Mouse (Mus musculus): Measurements from ENCODE around the gene Megf8. TPM values are rescaled to one million over a fixed set of nuclear protein-coding genes. Genes with fewer than 3 reads are reported as not detected.

Megf8 gene
- polyA plus RNA-seq, 1 experiment from 2014 or later: 19.1 TPM

- no peak for ATAC-seq (ENCODE audit: low FRiP score, low read depth)
- Histone ChIP-seq H3K9ac (no peak overlapping the region), H3K4me2 (replicated peaks) (no peak overlapping the region), H3K27me3 (replicated peaks) (no peaks in the 10 kb centered on the region), H3K4me3 (no peak overlapping the region), H3K4me1 (peaks cover 9% of the 10 kb centered on the region), H3K36me3 (peaks cover 75% of the 10 kb centered on the region), H3K27ac (no peak overlapping the region), H3K9me3 (no peaks in the 10 kb centered on the region)
- WGBS: 93% methylated on average over 13 of the region's 13 CpGs
Observed at GRCm38 (mm10) chr7:25384318-25384717, 67.4 kb downstream of the Megf8 start.

- Histone ChIP-seq H3K36me3 (peaks cover 75% of the 10 kb centered on the region), H3K9me3 (no peaks in the 10 kb centered on the region), H3K4me2 (replicated peaks) (no peak overlapping the region), H3K4me3 (no peak overlapping the region), H3K9ac (no peak overlapping the region), H3K27ac (no peak overlapping the region), H3K4me1 (peaks cover 5% of the 10 kb centered on the region), H3K27me3 (replicated peaks) (no peaks in the 10 kb centered on the region)
- ATAC-seq (ENCODE audit: low FRiP score, low read depth): no peak
- WGBS: 90% methylated on average over 9 of the region's 9 CpGs
Observed at GRCm38 (mm10) chr7:25384818-25385217, 67.9 kb downstream of the Megf8 start.

DNA sequence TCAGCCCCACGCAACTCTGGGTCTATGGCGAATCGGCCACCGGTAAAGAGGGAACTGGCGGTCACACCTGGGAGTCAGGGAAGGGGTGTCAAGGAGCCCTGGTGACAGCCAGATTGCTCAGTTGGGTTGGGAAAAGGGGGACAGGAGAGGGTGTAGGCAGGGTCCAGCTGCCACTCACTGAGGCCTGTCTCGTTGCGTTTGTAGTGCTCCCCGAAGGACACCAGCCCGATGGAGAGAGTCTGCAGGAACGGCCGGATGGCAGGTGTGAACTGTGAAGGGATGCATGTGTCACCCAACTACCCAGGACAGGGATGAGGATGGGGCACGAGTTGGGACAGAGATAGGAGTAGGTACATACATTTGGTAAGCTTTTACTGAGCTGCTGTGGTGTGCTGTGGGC lies 68.3 kb downstream of the Megf8 start:
- Histone ChIP-seq H3K4me1 (peaks cover 5% of the 10 kb centered on the region; the same call in 1 of the 2 replicates), H3K9me3 (no peaks in the 10 kb centered on the region), H3K27ac (no peak overlapping the region), H3K36me3 (peaks cover 75% of the 10 kb centered on the region), H3K27me3 (replicated peaks) (no peaks in the 10 kb centered on the region), H3K4me3 (no peak overlapping the region), H3K4me2 (replicated peaks) (no peak overlapping the region), H3K9ac (no peak overlapping the region)
- WGBS: 95% methylated on average over 12 of the region's 12 CpGs
- ATAC-seq (ENCODE audit: low FRiP score, low read depth): no peak

- H3K9ac ChIP-seq: no peak overlapping the region
- 88% methylated on average over 12 of the region's 12 CpGs for WGBS
- no peaks in the 10 kb centered on the region for H3K27me3 ChIP-seq (replicated peaks)
- H3K4me2 ChIP-seq (replicated peaks): no peak overlapping the region
- ATAC-seq (ENCODE audit: low FRiP score, low read depth): no peak
- no peak overlapping the region for H3K27ac ChIP-seq
- H3K36me3 ChIP-seq: peaks cover 68% of the 10 kb centered on the region
- no peaks in the 10 kb centered on the region for H3K9me3 ChIP-seq
- no peak overlapping the region for H3K4me3 ChIP-seq
- H3K4me1 ChIP-seq: peaks cover 12% of the 10 kb centered on the region
Observed at GRCm38 (mm10) chr7:25385850-25386555, 69.0 kb downstream of the Megf8 start.

- peaks cover 53% of the 10 kb centered on the region for H3K36me3 ChIP-seq
- 94% methylated on average over 18 of the region's 18 CpGs for WGBS
- no peaks in the 10 kb centered on the region for H3K27me3 ChIP-seq (replicated peaks)
- peaks cover 14% of the 10 kb centered on the region for H3K4me1 ChIP-seq
- no peak overlapping the region for H3K4me2 ChIP-seq (replicated peaks)
- H3K9me3 ChIP-seq: no peaks in the 10 kb centered on the region
- no peak for ATAC-seq (ENCODE audit: low FRiP score, low read depth)
- H3K27ac ChIP-seq: no peak overlapping the region
- no peak overlapping the region for H3K4me3 ChIP-seq
- H3K9ac ChIP-seq: no peak overlapping the region
Observed at GRCm38 (mm10) chr7:25387811-25388440, 71.0 kb downstream of the Megf8 start.

DNA sequence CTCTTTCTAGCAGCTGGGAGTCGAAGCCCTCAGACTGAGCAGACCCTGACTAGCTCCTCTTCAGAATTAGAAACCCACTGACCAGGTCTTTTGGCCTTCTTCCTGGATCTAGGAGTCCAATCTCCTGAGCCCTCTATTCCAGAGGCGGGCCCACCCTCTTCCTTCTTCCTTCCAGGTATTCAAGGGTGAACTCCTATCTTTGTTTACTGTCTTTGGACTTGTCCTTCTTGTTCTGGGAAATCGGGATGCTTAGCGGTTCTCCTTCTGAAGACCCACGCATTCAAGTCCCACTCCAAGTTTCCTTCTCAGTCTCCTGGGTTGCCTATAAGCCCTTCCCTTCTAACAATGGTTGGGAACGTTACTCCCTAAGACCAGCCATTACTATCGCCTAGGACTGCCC lies 72.0 kb downstream of the Megf8 start:
- 88% methylated on average over 7 of the region's 7 CpGs for WGBS
- Histone ChIP-seq H3K27me3 (replicated peaks) (no peaks in the 10 kb centered on the region), H3K36me3 (peaks cover 43% of the 10 kb centered on the region), H3K9ac (no peak overlapping the region), H3K9me3 (no peaks in the 10 kb centered on the region), H3K4me2 (replicated peaks) (no peak overlapping the region), H3K4me3 (no peak overlapping the region), H3K27ac (no peak overlapping the region), H3K4me1 (peaks cover 17% of the 10 kb centered on the region)
- ATAC-seq (ENCODE audit: low FRiP score, low read depth): no peak

DNA sequence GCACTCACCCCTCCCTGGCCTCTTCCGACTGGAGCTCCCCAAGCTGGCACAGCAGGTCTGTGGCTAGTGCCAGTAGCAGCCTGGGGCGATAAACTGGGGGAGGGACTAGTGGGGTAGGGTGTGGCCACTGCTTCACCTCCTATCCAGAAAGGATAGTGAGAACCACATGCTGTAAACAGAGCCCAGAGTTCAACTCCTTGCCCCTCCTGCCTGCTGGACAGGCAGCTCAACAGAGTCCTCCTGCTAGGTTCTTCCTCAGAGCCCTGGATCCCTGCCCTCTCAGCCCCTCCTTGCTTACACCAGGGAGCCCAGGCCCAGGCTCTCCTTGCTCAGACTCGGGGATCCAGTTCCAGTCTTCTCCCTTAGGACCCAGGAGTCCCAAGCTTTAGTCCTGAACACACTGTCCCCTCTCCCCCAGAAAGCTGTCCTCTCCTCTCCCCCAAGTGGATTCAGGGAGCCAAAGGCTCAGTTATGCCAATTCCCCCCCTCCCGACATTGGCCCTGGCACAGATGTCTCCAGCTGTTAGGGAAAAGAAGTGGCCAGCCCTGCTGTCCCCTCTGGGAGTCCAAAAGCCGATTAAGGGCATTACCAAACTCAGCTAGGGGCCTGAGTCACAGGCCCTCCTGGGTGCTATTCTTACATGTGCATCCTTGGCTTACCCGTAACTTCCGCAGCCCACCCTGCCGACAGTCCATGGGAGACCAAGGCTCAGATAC lies 73.2 kb downstream of the Megf8 start:
- peaks cover 26% of the 10 kb centered on the region for H3K4me1 ChIP-seq
- no peaks in the 10 kb centered on the region for H3K9me3 ChIP-seq
- no peak overlapping the region for H3K9ac ChIP-seq
- 56% methylated on average over 8 of the region's 8 CpGs for WGBS
- no peaks in the 10 kb centered on the region for H3K27me3 ChIP-seq (replicated peaks)
- no peak overlapping the region for H3K4me3 ChIP-seq
- ATAC-seq (ENCODE audit: low FRiP score, low read depth): no peak
- no peak overlapping the region for H3K4me2 ChIP-seq (replicated peaks)
- H3K36me3 ChIP-seq: peaks cover 32% of the 10 kb centered on the region
- H3K27ac ChIP-seq: no peak overlapping the region

GRCm38 (mm10) chr7:25390986-25391385 lies 74.0 kb downstream of the Megf8 start:
- no peak for ATAC-seq (ENCODE audit: low FRiP score, low read depth)
- Histone ChIP-seq H3K27me3 (replicated peaks) (no peaks in the 10 kb centered on the region), H3K9ac (no peak overlapping the region), H3K9me3 (no peaks in the 10 kb centered on the region), H3K4me1 (peaks cover 26% of the 10 kb centered on the region), H3K4me2 (replicated peaks) (no peak overlapping the region), H3K27ac (no peak overlapping the region), H3K36me3 (peaks cover 24% of the 10 kb centered on the region), H3K4me3 (no peak overlapping the region)
- WGBS: 75% methylated on average over 2 of the region's 2 CpGs

DNA sequence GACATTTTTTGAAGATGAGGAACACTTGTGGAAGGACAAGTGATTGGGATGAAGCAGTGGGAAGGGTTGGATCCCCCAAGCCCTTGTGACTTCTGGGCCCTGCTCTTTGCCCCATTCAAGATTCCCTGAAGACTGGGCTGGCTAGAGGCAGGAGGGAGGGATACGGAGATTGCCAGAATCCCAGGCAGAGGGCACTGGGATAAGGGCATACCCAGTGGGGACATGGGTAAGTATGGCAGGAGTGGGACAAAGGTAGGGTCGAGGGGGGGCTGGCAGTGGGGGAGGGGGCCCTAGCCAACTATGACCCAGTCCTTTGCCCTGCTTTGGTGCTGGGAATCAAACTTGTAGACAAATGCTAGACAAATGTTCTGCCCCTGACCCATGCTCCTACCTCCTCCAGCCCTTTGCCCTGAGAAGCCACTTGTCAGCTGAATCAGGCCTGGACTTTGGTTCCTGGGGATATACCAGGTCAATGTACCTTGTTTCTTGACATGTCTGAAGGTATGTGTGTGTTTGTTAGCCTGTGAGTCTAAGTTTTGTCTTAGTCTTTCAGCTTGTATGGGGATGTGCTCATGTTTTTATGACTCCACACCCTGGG lies 75.0 kb downstream of the Megf8 start:
- no peak for ATAC-seq (ENCODE audit: low FRiP score, low read depth)
- Histone ChIP-seq H3K4me1 (peaks cover 26% of the 10 kb centered on the region), H3K9ac (no peak overlapping the region), H3K27me3 (replicated peaks) (no peaks in the 10 kb centered on the region), H3K36me3 (peaks cover 16% of the 10 kb centered on the region), H3K27ac (no peak overlapping the region), H3K4me3 (no peak overlapping the region), H3K9me3 (no peaks in the 10 kb centered on the region), H3K4me2 (replicated peaks) (no peak overlapping the region)
- 88% methylated on average over 2 of the region's 2 CpGs for WGBS

DNA sequence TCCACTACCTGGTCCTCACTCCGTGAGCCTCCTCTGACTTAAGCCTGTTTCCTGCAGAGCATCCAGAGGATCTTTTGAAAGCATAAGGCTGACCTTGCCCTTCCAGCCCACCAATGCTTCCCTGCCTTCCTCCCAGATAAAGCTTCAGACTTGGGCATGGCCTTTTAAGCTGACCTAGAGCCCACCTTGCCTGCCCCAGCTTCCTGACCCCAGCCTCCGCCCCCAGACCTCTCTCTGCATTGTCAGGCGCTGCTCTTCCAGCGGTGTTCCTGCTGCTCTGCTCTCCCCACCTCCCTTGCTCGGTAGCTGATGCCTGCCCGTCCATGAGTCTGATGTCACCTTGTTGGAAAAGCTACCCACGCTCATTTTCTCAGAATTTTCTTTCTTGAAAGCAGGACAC lies 75.9 kb downstream of the Megf8 start:
- Histone ChIP-seq H3K4me2 (replicated peaks) (peak overlapping the region; percentile 68; the same call in 1 of the 2 replicates), H3K4me1 (peaks cover 26% of the 10 kb centered on the region), H3K27me3 (replicated peaks) (no peaks in the 10 kb centered on the region), H3K9ac (no peak overlapping the region), H3K36me3 (peaks cover 7% of the 10 kb centered on the region), H3K4me3 (no peak overlapping the region), H3K27ac (no peak overlapping the region), H3K9me3 (no peaks in the 10 kb centered on the region)
- no peak for ATAC-seq (ENCODE audit: low FRiP score, low read depth)
- 49% methylated on average over 7 of the region's 7 CpGs for WGBS

DNA sequence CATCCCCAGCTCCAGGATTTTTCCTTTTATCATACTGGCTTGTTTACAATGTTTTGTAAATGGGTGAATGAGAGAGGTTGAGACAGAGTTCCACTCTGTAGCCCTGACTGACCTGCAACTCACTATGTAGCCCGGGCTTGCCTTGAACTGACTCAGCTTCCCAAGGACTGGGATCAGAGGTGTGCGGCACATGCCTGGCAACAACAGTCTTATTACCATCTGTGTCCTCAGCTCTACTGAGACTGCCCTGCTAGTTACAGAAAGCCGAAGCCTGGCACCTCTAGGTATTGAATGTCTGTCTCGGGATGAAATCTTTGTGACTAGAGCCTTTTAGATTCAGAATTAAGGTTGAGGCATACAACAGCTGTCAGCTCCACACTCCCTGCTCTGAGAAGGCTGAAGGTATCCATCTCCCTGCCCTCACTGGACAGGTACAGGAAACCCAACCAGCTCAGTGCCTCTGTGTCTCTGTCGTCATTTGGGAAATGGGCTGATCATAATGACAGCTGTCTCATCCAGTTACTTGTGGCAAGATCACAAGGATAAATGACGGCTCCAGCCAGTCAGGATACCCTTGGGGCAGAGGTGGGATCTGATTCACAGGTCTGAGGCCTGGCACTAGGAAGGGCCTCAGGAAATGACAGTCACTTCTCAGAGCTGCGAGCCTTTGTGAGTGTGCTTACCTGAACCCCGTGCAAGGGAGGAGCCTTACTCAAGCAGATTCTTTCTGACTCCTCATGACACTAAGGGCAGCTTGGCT lies 76.7 kb downstream of the Megf8 start:
- peak overlapping the region; percentile 68 for H3K4me2 ChIP-seq (replicated peaks)
- no peak overlapping the region for H3K4me3 ChIP-seq
- H3K9me3 ChIP-seq: no peaks in the 10 kb centered on the region
- no peaks in the 10 kb centered on the region for H3K27me3 ChIP-seq (replicated peaks)
- H3K4me1 ChIP-seq: peaks cover 26% of the 10 kb centered on the region
- 86% methylated on average over 8 of the region's 8 CpGs for WGBS
- H3K9ac ChIP-seq: 0 out of 2 replicates have a peak overlapping the region, but pooled peaks have one; percentile 9
- H3K36me3 ChIP-seq: no peaks in the 10 kb centered on the region
- H3K27ac ChIP-seq: no peak overlapping the region
- no peak for ATAC-seq (ENCODE audit: low FRiP score, low read depth)

Measured in neural tube, embryonic 12.5 days (tissue).